Comparison of ENCODE assay signal across 27 mouse cellular contexts in genomic region chr9:103000384-103000783, GRCm38 (mm10). TPM values are rescaled to one million over a fixed set of nuclear protein-coding genes. Genes with fewer than 3 reads are reported as not detected.
DNase-seq lines count a peak whose midpoint lies in the region; TF ChIP-seq lines count a peak whose summit lies in the region.
"Had no signal": no experiment of that assay in that cellular context is flagged by ENCODE, and none has a peak within 500 bp of the region (broad histone marks: within the 10 kb centered on the region; RNA-seq: fewer than 3 reads in every experiment).

No protein-coding gene starts in this region.

- H3K36me3 ChIP-seq in ES-Bruce4 (ENCODE audit: control insufficient read depth, insufficient read depth, low read length, poor library complexity, severe bottlenecking): no peaks in the 10 kb centered on the region
- H3K36me3 ChIP-seq in embryonic facial prominence, embryonic 10.5 days (replicated peaks): no peaks in the 10 kb centered on the region
- H3K36me3 ChIP-seq: forebrain, embryonic 10.5 days; heart, embryonic 10.5 days; heart, embryonic 13.5 days; hindbrain, embryonic 15.5 days had no signal

- TF ChIP-seq EP300 in ES-Bruce4 (IDR thresholded peaks at IDR 0.05; ENCODE audit: insufficient read depth, low read depth, low read length): peak; percentile 98

- no peak for TF ChIP-seq CTCF in ES-Bruce4 (IDR thresholded peaks at IDR 0.05; ENCODE audit: low read depth, low read length)

- peak overlapping the region; percentile 52 for H3K27ac ChIP-seq in ES-Bruce4 (ENCODE audit: insufficient read depth, low read length)
- H3K27ac ChIP-seq in embryonic facial prominence, embryonic 10.5 days (replicated peaks): peak overlapping the region; percentile 30; the same call in 1 of the 2 replicates
- H3K27ac ChIP-seq: forebrain, embryonic 10.5 days; forebrain, embryonic 13.5 days; heart, adult 2 months; heart, embryonic 10.5 days; heart, embryonic 13.5 days; hindbrain, embryonic 15.5 days had no signal

- no peaks in the 10 kb centered on the region for H3K9me3 ChIP-seq in ES-Bruce4 (replicated peaks; ENCODE audit: control insufficient read depth, insufficient read depth, low read length, poor library complexity, severe bottlenecking)
- H3K9me3 ChIP-seq in embryonic facial prominence, embryonic 10.5 days: no peaks in the 10 kb centered on the region
- H3K9me3 ChIP-seq: forebrain, embryonic 10.5 days; forebrain, embryonic 13.5 days; heart, embryonic 10.5 days; heart, embryonic 13.5 days; hindbrain, embryonic 15.5 days had no signal

- WGBS in embryonic facial prominence, embryonic 10.5 days: 83% methylated on average over 7 of the region's 7 CpGs

- H3K9ac ChIP-seq in ES-Bruce4 (ENCODE audit: low read depth, poor library complexity, severe bottlenecking): no peak overlapping the region
- H3K9ac ChIP-seq: forebrain, embryonic 13.5 days; heart, embryonic 13.5 days; hindbrain, embryonic 15.5 days had no signal

- no peaks in the 10 kb centered on the region for H3K27me3 ChIP-seq in ES-Bruce4 (ENCODE audit: control insufficient read depth, insufficient read depth, low read length, poor library complexity, severe bottlenecking)
- H3K27me3 ChIP-seq in embryonic facial prominence, embryonic 10.5 days (replicated peaks; ENCODE audit: low read depth, poor library complexity, severe bottlenecking): peaks cover 2% of the 10 kb centered on the region
- H3K27me3 ChIP-seq: forebrain, embryonic 13.5 days; heart, embryonic 13.5 days; hindbrain, embryonic 15.5 days had no signal

- peaks cover 25% of the 10 kb centered on the region for H3K4me1 ChIP-seq in ES-Bruce4 (ENCODE audit: control insufficient read depth, insufficient read depth, low read length)
- H3K4me1 ChIP-seq in embryonic facial prominence, embryonic 10.5 days: peaks cover 8% of the 10 kb centered on the region; the same call in 1 of the 2 replicates
- H3K4me1 ChIP-seq: forebrain, embryonic 10.5 days; forebrain, embryonic 13.5 days; hindbrain, embryonic 15.5 days had no signal

- peak; percentile 99 for DNase-seq in R1 (ENCODE audit: low read depth, low spot score)
- no peak for DNase-seq in embryonic facial prominence, embryonic 10.5 days (ENCODE audit: low spot score)
- DNase-seq in left cerebral cortex, adult 11 months (ENCODE audit: low spot score): no peak
- no peak for DNase-seq in adrenal gland, adult (ENCODE audit: inconsistent age in 2 of 2, low spot score in 1 of 2)
- DNase-seq in layer of hippocampus, postnatal 14 days (ENCODE audit: low spot score in 2 of 2): no peak
- DNase-seq: adrenal gland, adult 8-10 months; adrenal gland, postnatal 25 days; B cell, adult 2 months; cerebellum, adult 11-12 months; cerebellum, adult 8-10 months; cerebellum, postnatal 10 days; cerebellum, postnatal 36 days; embryo, embryonic 11 days; gastrocnemius, postnatal 10 days; gastrocnemius, postnatal 36 days; heart, adult 2 months; heart, postnatal 14 days; heart, postnatal 4 days had no signal

- no peak for TF ChIP-seq POLR2A in ES-Bruce4 (IDR thresholded peaks at IDR 0.05; ENCODE audit: insufficient read depth, low read length)

- no peak overlapping the region for H3K4me3 ChIP-seq in ES-Bruce4 (ENCODE audit: low read depth, low read length)
- no peak overlapping the region for H3K4me3 ChIP-seq in embryonic facial prominence, embryonic 10.5 days
- H3K4me3 ChIP-seq: forebrain, embryonic 10.5 days; forebrain, embryonic 13.5 days; heart, adult 2 months; heart, embryonic 10.5 days; heart, embryonic 13.5 days; hindbrain, embryonic 15.5 days had no signal

RNA-seq across cellular contexts. Expression of gene Slco2a1, which starts 11.9 kb away (rescaled TPM):
- polyA plus RNA-seq in ES-Bruce4 (2011; ENCODE audit: insufficient read depth, insufficient read length, low read depth, missing spikeins): 3.0 and 3.1 TPM in 2 replicates
- 0.69 and 1.2 TPM in 2 replicates for polyA plus RNA-seq in embryonic facial prominence, embryonic 10.5 days (2016; fragmentation: Nextera tagmentation; extraction: Ambion mirVana)
- 1 to 10 TPM; 5.3 to 5.8 TPM for total RNA-seq in layer of hippocampus, postnatal 14 days (2021)
- total RNA-seq: CH12.LX; granulocyte monocyte progenitor cell, adult 5-6 weeks; MEL had no signal
